Mouse (Mus musculus): ENCODE results near the gene Bahcc1. TPM values are rescaled to one million over a fixed set of nuclear protein-coding genes. Genes with fewer than 3 reads are reported as not detected.
A peak's percentile ranks its signal among the peaks of the same experiment; 100 is the strongest.

Gene Bahcc1
- polyA plus RNA-seq, 1 experiment from 2014 or later: 4.4 TPM

DNA sequence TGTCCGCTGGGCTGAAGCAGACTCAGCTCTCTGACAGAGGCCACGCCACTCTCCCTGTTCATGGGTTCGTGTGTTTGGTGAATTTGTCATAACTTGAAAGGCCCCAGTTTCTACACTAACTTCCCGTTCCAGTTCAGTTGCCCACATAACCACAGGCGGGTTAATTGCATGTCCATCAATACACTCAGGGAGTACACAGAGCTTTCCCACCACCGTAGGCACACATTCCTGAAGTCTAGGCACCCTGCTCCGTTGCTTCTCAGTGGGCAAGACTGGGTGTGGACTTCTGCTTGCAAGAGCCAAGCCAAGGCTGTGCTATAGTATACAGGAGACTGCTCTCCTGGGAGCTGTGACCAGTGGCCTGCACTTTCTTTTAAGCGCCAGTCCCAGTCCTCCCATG is 23.3 kb upstream of the Bahcc1 start:
- H3K36me3 ChIP-seq: peaks cover 7% of the 10 kb centered on the region; the same call in 1 of the 2 replicates
- H3K4me3 ChIP-seq: no peak overlapping the region
- peaks cover 6% of the 10 kb centered on the region; the same call in 1 of the 2 replicates for H3K9me3 ChIP-seq
- H3K4me2 ChIP-seq: no peak overlapping the region
- 73% methylated on average over 8 of the region's 8 CpGs for WGBS
- no peaks in the 10 kb centered on the region for H3K27me3 ChIP-seq (replicated peaks)
- no peak for ATAC-seq (ENCODE audit: extremely low read depth, insufficient number of reproducible peaks, low FRiP score, low TSS enrichment)
- no peak overlapping the region for H3K27ac ChIP-seq (replicated peaks)
- peaks cover 29% of the 10 kb centered on the region for H3K4me1 ChIP-seq
- H3K9ac ChIP-seq: no peak overlapping the region

DNA sequence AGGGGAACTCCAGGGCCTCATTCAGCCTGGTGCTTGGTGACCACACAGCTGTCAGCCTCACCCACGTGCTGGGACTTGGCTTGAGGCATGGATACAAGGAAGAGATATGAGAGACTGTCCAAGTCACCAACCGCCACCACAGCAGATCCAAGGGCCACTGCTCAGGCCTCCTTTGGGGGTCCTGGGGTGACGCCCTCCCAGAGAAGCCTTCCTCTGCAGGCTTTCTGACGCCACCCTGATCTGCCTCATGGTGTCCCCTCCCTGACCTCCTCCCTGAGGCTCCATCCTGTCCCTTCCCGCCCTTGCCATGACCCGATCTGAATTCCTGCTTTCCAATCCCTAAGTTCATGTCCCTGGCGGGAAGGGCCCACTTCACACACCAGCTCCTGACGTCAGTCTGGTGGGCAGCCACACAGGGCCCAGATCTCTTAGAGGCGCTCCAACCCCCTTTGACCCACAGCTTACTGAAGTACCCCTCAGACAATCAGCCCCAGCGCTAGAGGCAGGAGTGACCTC is 17.0 kb upstream of the Bahcc1 start:
- peak overlapping the region; percentile 68 for H3K9ac ChIP-seq
- H3K4me3 ChIP-seq: no peak overlapping the region
- ATAC-seq (ENCODE audit: extremely low read depth, insufficient number of reproducible peaks, low FRiP score, low TSS enrichment): no peak
- peaks cover 58% of the 10 kb centered on the region for H3K4me1 ChIP-seq
- WGBS: 31% methylated on average over 10 of the region's 10 CpGs
- no peaks in the 10 kb centered on the region for H3K27me3 ChIP-seq (replicated peaks)
- peaks cover 7% of the 10 kb centered on the region; the same call in 1 of the 2 replicates for H3K36me3 ChIP-seq
- peak overlapping the region; percentile 27 for H3K4me2 ChIP-seq
- peak overlapping the region; percentile 94 for H3K27ac ChIP-seq (replicated peaks)
- H3K9me3 ChIP-seq: peaks cover 6% of the 10 kb centered on the region; the same call in 1 of the 2 replicates

DNA sequence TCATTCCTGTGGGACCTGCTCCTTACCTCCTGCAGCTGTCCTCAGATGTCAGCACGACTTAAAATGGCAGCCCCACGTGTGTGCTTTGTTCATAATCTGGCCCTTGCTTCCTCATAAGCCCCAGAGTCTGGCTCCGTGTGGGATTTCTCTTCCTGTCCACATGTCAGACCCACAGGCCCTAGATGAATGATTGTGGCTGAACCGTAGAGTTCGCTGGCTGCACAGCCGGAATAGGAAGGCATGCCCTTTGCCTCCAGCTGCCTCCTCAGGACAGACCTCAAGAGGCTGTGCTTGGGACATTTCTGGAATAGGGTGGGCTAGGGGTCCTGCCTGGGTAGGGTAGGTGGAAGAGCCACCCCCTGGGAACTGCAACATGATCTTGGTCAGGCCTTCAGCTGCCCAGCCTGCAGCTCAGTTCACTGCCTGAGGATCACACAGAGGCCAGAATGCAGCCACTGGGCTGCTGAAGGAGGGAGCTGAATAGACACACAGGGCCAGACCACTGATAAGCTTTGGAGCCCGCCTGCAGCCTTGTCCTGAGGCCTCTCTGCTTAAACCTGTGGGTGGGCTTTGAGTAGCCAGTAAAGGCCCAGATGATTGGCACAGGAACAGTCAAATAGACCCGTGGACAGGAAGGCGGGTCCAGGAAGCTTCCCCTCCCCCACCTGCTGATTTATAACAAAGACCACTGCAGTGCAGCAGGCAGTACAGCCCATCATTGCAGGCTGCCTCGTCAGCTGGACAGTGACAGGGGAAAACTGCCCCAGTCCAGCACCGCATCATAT is 16.0 kb upstream of the Bahcc1 start:
- ATAC-seq (ENCODE audit: extremely low read depth, insufficient number of reproducible peaks, low FRiP score, low TSS enrichment): peak; percentile 20; the same call in 1 of the 2 replicates
- H3K36me3 ChIP-seq: peaks cover 7% of the 10 kb centered on the region; the same call in 1 of the 2 replicates
- peaks cover 67% of the 10 kb centered on the region for H3K4me1 ChIP-seq
- H3K27me3 ChIP-seq (replicated peaks): no peaks in the 10 kb centered on the region
- H3K9me3 ChIP-seq: peaks cover 6% of the 10 kb centered on the region; the same call in 1 of the 2 replicates
- H3K27ac ChIP-seq (replicated peaks): peak overlapping the region; percentile 94
- 12% methylated on average over 11 of the region's 11 CpGs for whole genome bisulfite sequencing
- H3K9ac ChIP-seq: peak overlapping the region; percentile 68
- no peak overlapping the region for H3K4me3 ChIP-seq
- peak overlapping the region; percentile 27 for H3K4me2 ChIP-seq

DNA sequence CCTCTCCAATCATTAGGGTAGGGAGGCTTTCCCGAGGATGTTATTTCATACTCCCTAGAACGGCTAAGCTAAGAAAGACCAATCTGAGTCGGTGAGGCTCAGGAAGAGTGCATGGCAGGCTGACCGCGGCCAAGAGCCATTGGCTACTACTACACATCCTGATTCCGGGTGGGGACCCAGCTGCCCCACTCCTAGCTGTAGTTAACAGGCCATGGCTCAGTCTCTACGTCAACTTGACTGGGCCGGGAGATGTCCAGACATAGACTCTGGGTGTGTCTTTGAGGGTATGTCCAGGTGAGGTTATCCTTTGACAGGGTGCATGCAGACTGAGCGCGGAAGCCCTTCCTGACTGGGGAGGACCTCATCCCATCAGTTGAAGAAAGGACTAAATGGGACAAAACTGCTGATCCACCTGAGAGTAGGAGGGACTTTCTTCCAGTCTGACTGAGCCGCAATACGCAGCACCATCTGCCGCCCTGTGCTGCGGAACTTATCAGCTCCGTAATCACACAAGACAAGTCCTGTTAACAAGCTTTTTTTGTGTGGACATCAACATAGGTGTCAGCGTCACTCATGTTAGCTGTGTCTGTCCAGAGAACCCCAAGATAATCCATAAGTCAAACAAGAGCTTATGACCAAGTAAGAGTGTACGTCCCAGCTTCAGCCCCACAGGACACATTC is 14.4 kb upstream of the Bahcc1 start:
- H3K9ac ChIP-seq: 0 out of 2 replicates have a peak overlapping the region, but pooled peaks have one; percentile 15
- peaks cover 70% of the 10 kb centered on the region for H3K4me1 ChIP-seq
- H3K4me3 ChIP-seq: no peak overlapping the region
- peaks cover 6% of the 10 kb centered on the region; the same call in 1 of the 2 replicates for H3K9me3 ChIP-seq
- peak overlapping the region; percentile 94 for H3K27ac ChIP-seq (replicated peaks)
- ATAC-seq (ENCODE audit: extremely low read depth, insufficient number of reproducible peaks, low FRiP score, low TSS enrichment): no peak
- H3K36me3 ChIP-seq: peaks cover 7% of the 10 kb centered on the region; the same call in 1 of the 2 replicates
- 72% methylated on average over 17 of the region's 17 CpGs for WGBS
- no peaks in the 10 kb centered on the region for H3K27me3 ChIP-seq (replicated peaks)
- peak overlapping the region; percentile 18; the same call in 1 of the 2 replicates for H3K4me2 ChIP-seq

DNA sequence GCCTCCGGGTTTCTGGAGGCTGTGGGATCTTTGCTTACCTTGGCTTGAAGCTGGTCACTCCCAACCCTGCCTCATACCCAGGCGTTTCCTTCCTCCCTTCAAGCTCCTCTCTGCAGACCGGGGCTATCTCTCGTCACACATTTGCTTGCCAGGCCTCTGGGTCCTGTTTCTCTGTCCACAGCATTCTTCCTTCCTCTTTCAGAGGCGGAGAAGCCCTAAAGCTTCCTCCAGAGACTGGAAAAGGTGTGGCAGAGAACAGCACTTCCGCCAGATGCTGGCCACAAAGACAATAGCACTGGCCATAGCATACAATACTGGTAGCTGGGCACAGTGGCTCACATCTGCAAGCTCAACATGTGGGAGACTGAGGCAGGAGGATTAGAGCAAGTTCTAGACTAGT is 13.8 kb upstream of the Bahcc1 start:
- 29% methylated on average over 6 of the region's 6 CpGs for WGBS

DNA sequence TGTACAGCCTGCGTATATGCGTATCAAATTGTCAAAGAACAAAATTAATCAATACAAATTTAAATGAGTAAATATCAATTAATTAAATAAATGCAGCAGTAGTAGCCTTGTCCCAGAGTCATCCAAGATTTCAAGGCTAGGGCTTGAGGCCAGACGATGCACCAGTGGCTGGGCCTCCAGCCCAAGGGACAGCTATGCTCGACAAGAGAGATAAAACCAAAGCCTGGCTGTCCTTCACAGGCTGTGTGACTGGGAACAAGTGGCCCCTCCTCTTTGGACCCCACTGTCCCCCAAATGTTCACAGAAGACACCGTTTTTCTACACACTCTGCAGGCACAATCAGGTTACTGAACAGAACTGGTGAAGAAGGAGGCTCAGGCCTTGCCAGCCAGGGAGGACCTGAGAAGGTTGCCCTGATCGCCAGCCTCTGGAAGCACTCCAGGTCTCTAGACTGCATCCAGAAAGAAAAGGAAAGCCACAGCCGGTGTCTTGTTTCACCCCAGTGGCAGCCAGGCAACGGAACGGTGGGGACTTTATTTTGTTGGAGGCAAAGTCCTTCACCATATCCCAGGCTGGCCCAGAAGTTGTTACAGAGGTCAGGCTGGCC is 12.7 kb upstream of the Bahcc1 start:
- WGBS: 30% methylated on average over 9 of the region's 9 CpGs
- peak overlapping the region; percentile 42 for H3K4me2 ChIP-seq
- H3K9ac ChIP-seq: peak overlapping the region; percentile 63
- no peaks in the 10 kb centered on the region for H3K36me3 ChIP-seq
- 0 out of 2 replicates have a peak overlapping the region, but pooled peaks have one; percentile 0 for H3K4me3 ChIP-seq
- H3K9me3 ChIP-seq: no peaks in the 10 kb centered on the region
- H3K27ac ChIP-seq (replicated peaks): peak overlapping the region; percentile 94
- peaks cover 87% of the 10 kb centered on the region for H3K4me1 ChIP-seq
- H3K27me3 ChIP-seq (replicated peaks): no peaks in the 10 kb centered on the region
- no peak for ATAC-seq (ENCODE audit: extremely low read depth, insufficient number of reproducible peaks, low FRiP score, low TSS enrichment)

More for the DNA sequence above, 13.8 kb upstream of the Bahcc1 start:
- 0 out of 2 replicates have a peak overlapping the region, but pooled peaks have one; percentile 18 for H3K4me2 ChIP-seq
- H3K27me3 ChIP-seq (replicated peaks): no peaks in the 10 kb centered on the region
- 0 out of 2 replicates have a peak, but pooled peaks cover under 1% of the 10 kb centered on the region for H3K9me3 ChIP-seq
- no peak for ATAC-seq (ENCODE audit: extremely low read depth, insufficient number of reproducible peaks, low FRiP score, low TSS enrichment)
- peak overlapping the region; percentile 1; the same call in 1 of the 2 replicates for H3K9ac ChIP-seq
- H3K4me3 ChIP-seq: no peak overlapping the region
- H3K27ac ChIP-seq (replicated peaks): peak overlapping the region; percentile 94
- H3K4me1 ChIP-seq: peaks cover 77% of the 10 kb centered on the region
- H3K36me3 ChIP-seq: peaks cover 1% of the 10 kb centered on the region; the same call in 1 of the 2 replicates

DNA sequence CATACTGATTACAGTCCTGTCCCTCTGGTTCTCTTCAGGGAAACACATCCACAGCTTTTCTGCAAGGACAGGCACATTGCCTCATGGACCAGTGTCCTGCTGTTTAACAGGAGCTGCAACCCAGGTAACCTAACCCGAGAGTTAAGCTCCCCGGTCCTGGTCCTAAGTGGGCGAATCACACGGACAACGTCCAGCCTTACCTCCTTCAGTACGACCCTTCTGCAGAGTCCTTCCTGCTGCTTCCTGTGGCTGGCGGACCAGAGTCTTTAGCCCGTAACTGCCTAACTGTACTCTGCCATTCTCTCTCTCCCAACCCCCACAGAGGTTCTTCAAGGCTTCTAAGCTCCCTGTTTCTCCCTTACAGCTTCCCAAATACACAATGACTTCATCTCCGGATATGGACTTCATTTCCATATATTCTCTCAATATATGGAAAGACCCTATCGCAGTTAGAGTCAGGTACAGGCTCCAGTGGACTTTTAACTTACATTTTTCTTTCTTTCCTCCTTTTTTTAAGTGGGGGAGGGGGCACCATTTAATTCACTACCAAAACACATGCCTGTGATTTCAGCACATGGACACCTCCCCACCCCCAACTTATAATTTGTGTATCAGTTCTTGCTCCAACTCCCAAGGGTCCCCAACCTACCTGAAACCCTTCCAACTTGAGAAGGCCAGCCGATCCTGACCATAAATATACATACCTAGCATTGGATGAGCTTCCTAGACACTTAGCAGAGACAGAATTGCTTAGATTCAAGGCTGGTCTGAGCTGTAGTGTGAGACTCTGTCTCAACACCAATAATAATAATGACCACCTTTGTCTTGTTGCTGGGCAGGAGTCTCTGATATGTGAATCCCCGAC is 11.6 kb upstream of the Bahcc1 start:
- Histone ChIP-seq H3K27ac (replicated peaks) (peak overlapping the region; percentile 94), H3K4me3 (peak overlapping the region; percentile 0; the same call in 1 of the 2 replicates), H3K27me3 (replicated peaks) (no peaks in the 10 kb centered on the region), H3K36me3 (no peaks in the 10 kb centered on the region), H3K9ac (peak overlapping the region; percentile 63), H3K4me2 (peak overlapping the region; percentile 42), H3K4me1 (peaks cover 87% of the 10 kb centered on the region), H3K9me3 (no peaks in the 10 kb centered on the region)
- ATAC-seq (ENCODE audit: extremely low read depth, insufficient number of reproducible peaks, low FRiP score, low TSS enrichment): no peak
- 40% methylated on average over 12 of the region's 12 CpGs for WGBS

DNA sequence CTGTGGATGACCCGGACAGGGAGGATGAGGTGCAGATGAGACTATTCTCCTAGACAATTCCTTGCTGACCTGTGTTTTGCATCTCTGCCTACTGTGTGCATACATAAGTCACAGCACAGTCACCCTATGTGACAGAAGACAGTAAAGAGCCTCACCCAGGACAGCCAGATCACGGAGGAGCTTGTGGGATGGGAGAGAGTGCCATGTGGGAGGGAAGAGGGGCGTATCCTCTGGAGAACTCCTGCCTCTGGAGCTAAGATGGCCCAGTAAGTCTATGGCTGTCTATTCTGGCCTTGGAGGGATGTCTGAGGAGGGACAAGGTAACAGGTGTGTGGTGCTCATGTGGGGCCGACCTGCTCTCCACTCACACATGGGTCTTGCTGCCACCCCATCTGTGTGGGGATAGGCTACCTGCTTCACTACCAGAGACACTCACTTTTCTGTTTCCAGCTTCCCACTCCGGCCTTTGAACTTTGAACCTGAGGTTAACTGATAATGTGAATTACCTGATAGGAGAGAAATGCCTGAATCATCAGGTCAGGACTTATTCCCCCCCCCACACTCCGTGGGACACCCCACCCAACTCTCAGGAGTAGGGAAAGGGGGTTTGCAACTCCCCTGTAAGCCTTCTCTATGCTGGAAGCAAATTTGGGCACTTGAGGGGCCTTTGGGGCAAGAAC is 10.2 kb upstream of the Bahcc1 start:
- ATAC-seq (ENCODE audit: extremely low read depth, insufficient number of reproducible peaks, low FRiP score, low TSS enrichment): no peak
- 72% methylated on average over 6 of the region's 6 CpGs for WGBS
- Histone ChIP-seq H3K27ac (replicated peaks) (no peak overlapping the region; the same call in 1 of the 2 replicates), H3K36me3 (no peaks in the 10 kb centered on the region), H3K4me3 (no peak overlapping the region), H3K4me1 (peaks cover 87% of the 10 kb centered on the region), H3K4me2 (no peak overlapping the region), H3K27me3 (replicated peaks) (no peaks in the 10 kb centered on the region), H3K9me3 (no peaks in the 10 kb centered on the region), H3K9ac (no peak overlapping the region)

DNA sequence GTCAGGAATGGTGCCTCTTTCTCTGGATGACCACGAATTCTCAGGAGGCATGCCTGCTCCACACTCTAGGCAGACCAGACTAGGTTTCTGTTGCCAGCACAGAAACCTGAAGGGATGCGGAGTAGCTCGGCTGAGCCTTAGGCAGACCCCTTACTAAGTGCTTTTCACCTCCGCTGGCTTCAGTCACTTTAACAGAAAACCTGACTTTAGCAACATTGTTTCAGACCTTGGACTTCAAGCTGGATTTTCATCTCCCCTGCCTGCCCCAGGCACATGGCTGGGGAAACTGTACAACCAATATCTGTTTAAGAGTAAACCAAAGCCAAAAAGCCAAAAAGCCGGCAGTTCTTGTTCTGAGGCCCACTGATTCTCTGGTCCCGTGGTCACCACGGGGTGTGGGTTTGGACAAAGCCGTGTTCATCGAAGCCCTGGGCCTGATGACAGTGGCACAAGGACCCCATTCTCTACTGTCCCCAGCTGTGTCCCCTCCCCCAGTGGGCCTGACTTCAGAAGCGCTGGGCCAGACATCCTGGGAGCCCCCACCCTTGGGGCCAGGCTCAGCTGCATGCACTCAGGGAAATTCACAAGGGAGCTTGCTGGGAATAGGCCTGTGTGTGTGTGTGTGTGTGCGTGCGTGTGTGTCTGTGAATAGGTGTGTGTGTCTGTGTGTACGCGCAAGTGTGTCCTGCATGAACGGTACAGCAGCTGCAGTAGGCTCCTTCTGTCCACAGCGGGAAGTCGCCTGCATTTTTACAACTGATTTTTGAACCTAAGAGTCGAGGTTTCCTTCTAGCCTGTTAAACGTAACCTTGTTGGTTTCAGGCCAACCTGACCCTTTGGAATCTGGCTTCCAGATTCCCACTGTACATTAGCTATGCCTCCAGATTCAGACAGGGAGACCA is 8.9 kb upstream of the Bahcc1 start:
- ATAC-seq (ENCODE audit: extremely low read depth, insufficient number of reproducible peaks, low FRiP score, low TSS enrichment): no peak
- WGBS: 55% methylated on average over 19 of the region's 19 CpGs
- H3K4me1 ChIP-seq: peaks cover 87% of the 10 kb centered on the region
- H3K9ac ChIP-seq: peak overlapping the region; percentile 99
- no peaks in the 10 kb centered on the region for H3K9me3 ChIP-seq
- H3K27me3 ChIP-seq (replicated peaks): no peaks in the 10 kb centered on the region
- no peaks in the 10 kb centered on the region for H3K36me3 ChIP-seq
- no peak overlapping the region for H3K4me2 ChIP-seq
- peak overlapping the region; percentile 96 for H3K27ac ChIP-seq (replicated peaks)
- H3K4me3 ChIP-seq: no peak overlapping the region
